Mouse (Mus musculus): Measurements from ENCODE around the gene Gsg1l. TPM values are rescaled to one million over a fixed set of nuclear protein-coding genes. Genes with fewer than 3 reads are reported as not detected.

Gene Gsg1l
- polyA plus RNA-seq, 1 experiment = not detected

GRCm38 (mm10) chr7:126027410-126027809, 54.8 kb downstream of the Gsg1l start:
- H3K36me3 ChIP-seq (ENCODE audit: control insufficient read depth) = no peaks in the 10 kb centered on the region
- H3K9me3 ChIP-seq (ENCODE audit: control insufficient read depth, low read length) = no peaks in the 10 kb centered on the region
- H3K27me3 ChIP-seq (ENCODE audit: control insufficient read depth) = peaks cover 4% of the 10 kb centered on the region
- TF ChIP-seq TAL1 (IDR thresholded peaks at IDR 0.05; ENCODE audit: low read length) (no peak), GATA1 (IDR thresholded peaks at IDR 0.05; ENCODE audit: low read length) (no peak)
- peaks cover 10% of the 10 kb centered on the region for H3K4me1 ChIP-seq (ENCODE audit: control insufficient read depth)
- no peak overlapping the region for H3K4me3 ChIP-seq (replicated peaks)

GRCm38 (mm10) chr7:126026600-126026999, 55.6 kb downstream of the Gsg1l start:
- Histone ChIP-seq H3K4me3 (replicated peaks) (no peak overlapping the region), H3K4me1 (ENCODE audit: control insufficient read depth) (peaks cover 16% of the 10 kb centered on the region), H3K36me3 (ENCODE audit: control insufficient read depth) (no peaks in the 10 kb centered on the region), H3K9me3 (ENCODE audit: control insufficient read depth, low read length) (no peaks in the 10 kb centered on the region), H3K27me3 (ENCODE audit: control insufficient read depth) (peaks cover 4% of the 10 kb centered on the region)
- TF ChIP-seq GATA1 (IDR thresholded peaks at IDR 0.05; ENCODE audit: low read length) (no peak), TAL1 (IDR thresholded peaks at IDR 0.05; ENCODE audit: low read length) (no peak)

GRCm38 (mm10) chr7:126019966-126020365, 62.2 kb downstream of the Gsg1l start:
- TF ChIP-seq GATA1 (IDR thresholded peaks at IDR 0.05; ENCODE audit: low read length) (no peak), TAL1 (IDR thresholded peaks at IDR 0.05; ENCODE audit: low read length) (no peak)
- Histone ChIP-seq H3K27me3 (ENCODE audit: control insufficient read depth) (peaks cover 6% of the 10 kb centered on the region), H3K4me3 (replicated peaks) (no peak overlapping the region), H3K9me3 (ENCODE audit: control insufficient read depth, low read length) (no peaks in the 10 kb centered on the region), H3K4me1 (ENCODE audit: control insufficient read depth) (peaks cover 23% of the 10 kb centered on the region), H3K36me3 (ENCODE audit: control insufficient read depth) (no peaks in the 10 kb centered on the region)

- H3K9me3 ChIP-seq (ENCODE audit: control insufficient read depth, low read length) = no peaks in the 10 kb centered on the region
- H3K36me3 ChIP-seq (ENCODE audit: control insufficient read depth) = no peaks in the 10 kb centered on the region
- H3K4me3 ChIP-seq (replicated peaks) = no peak overlapping the region
- H3K27me3 ChIP-seq (ENCODE audit: control insufficient read depth) = peaks cover 6% of the 10 kb centered on the region
- TF ChIP-seq TAL1 (IDR thresholded peaks at IDR 0.05; ENCODE audit: low read length) (no peak), GATA1 (IDR thresholded peaks at IDR 0.05; ENCODE audit: low read length) (no peak)
- H3K4me1 ChIP-seq (ENCODE audit: control insufficient read depth) = peaks cover 23% of the 10 kb centered on the region
Measured at GRCm38 (mm10) chr7:126019321-126019720, 62.9 kb downstream of the Gsg1l start.

GRCm38 (mm10) chr7:126017455-126017854, 64.8 kb downstream of the Gsg1l start:
- H3K27me3 ChIP-seq (ENCODE audit: control insufficient read depth) = peaks cover 6% of the 10 kb centered on the region
- H3K4me1 ChIP-seq (ENCODE audit: control insufficient read depth) = peaks cover 23% of the 10 kb centered on the region
- no peak overlapping the region for H3K4me3 ChIP-seq (replicated peaks)
- no peaks in the 10 kb centered on the region for H3K9me3 ChIP-seq (ENCODE audit: control insufficient read depth, low read length)
- TF ChIP-seq GATA1 (IDR thresholded peaks at IDR 0.05; ENCODE audit: low read length) = no peak
- TF ChIP-seq TAL1 (IDR thresholded peaks at IDR 0.05; ENCODE audit: low read length) = no peak
- no peaks in the 10 kb centered on the region for H3K36me3 ChIP-seq (ENCODE audit: control insufficient read depth)

GRCm38 (mm10) chr7:126012325-126013021, 69.7 kb downstream of the Gsg1l start:
- H3K36me3 ChIP-seq (ENCODE audit: control insufficient read depth) = no peaks in the 10 kb centered on the region
- H3K4me1 ChIP-seq (ENCODE audit: control insufficient read depth) = peaks cover 6% of the 10 kb centered on the region
- no peak overlapping the region for H3K4me3 ChIP-seq (replicated peaks)
- peaks cover 5% of the 10 kb centered on the region; the same call in 1 of the 2 replicates for H3K27me3 ChIP-seq (ENCODE audit: control insufficient read depth)
- TF ChIP-seq TAL1 (IDR thresholded peaks at IDR 0.05; ENCODE audit: low read length) = no peak
- TF ChIP-seq GATA1 (IDR thresholded peaks at IDR 0.05; ENCODE audit: low read length) = no peak
- H3K9me3 ChIP-seq (ENCODE audit: control insufficient read depth, low read length) = no peaks in the 10 kb centered on the region

GRCm38 (mm10) chr7:126008789-126009148, 73.4 kb downstream of the Gsg1l start:
- no peaks in the 10 kb centered on the region for H3K36me3 ChIP-seq (ENCODE audit: control insufficient read depth)
- H3K9me3 ChIP-seq (ENCODE audit: control insufficient read depth, low read length) = no peaks in the 10 kb centered on the region
- H3K27me3 ChIP-seq (ENCODE audit: control insufficient read depth) = peaks cover 5% of the 10 kb centered on the region; the same call in 1 of the 2 replicates
- no peak for TF ChIP-seq TAL1 (IDR thresholded peaks at IDR 0.05; ENCODE audit: low read length)
- TF ChIP-seq GATA1 (IDR thresholded peaks at IDR 0.05; ENCODE audit: low read length) = no peak
- no peaks in the 10 kb centered on the region for H3K4me1 ChIP-seq (ENCODE audit: control insufficient read depth)
- no peak overlapping the region for H3K4me3 ChIP-seq (replicated peaks)

GRCm38 (mm10) chr7:126008139-126008788, 73.9 kb downstream of the Gsg1l start:
- Histone ChIP-seq H3K9me3 (ENCODE audit: control insufficient read depth, low read length) (no peaks in the 10 kb centered on the region), H3K4me1 (ENCODE audit: control insufficient read depth) (no peaks in the 10 kb centered on the region), H3K4me3 (replicated peaks) (no peak overlapping the region), H3K36me3 (ENCODE audit: control insufficient read depth) (no peaks in the 10 kb centered on the region), H3K27me3 (ENCODE audit: control insufficient read depth) (peaks cover 5% of the 10 kb centered on the region; the same call in 1 of the 2 replicates)
- no peak for TF ChIP-seq GATA1 (IDR thresholded peaks at IDR 0.05; ENCODE audit: low read length)
- no peak for TF ChIP-seq TAL1 (IDR thresholded peaks at IDR 0.05; ENCODE audit: low read length)

- Histone ChIP-seq H3K4me3 (replicated peaks) (no peak overlapping the region), H3K4me1 (ENCODE audit: control insufficient read depth) (no peaks in the 10 kb centered on the region), H3K36me3 (ENCODE audit: control insufficient read depth) (no peaks in the 10 kb centered on the region), H3K9me3 (ENCODE audit: control insufficient read depth, low read length) (no peaks in the 10 kb centered on the region), H3K27me3 (ENCODE audit: control insufficient read depth) (peaks cover 8% of the 10 kb centered on the region; the same call in 1 of the 2 replicates)
- TF ChIP-seq GATA1 (IDR thresholded peaks at IDR 0.05; ENCODE audit: low read length) (no peak), TAL1 (IDR thresholded peaks at IDR 0.05; ENCODE audit: low read length) (no peak)
Measured at GRCm38 (mm10) chr7:126007132-126007910, 74.9 kb downstream of the Gsg1l start.

Data from erythroblast, embryonic 14.5 days (primary cell).